Mouse (Mus musculus) embryonic facial prominence, embryonic 15.5 days (tissue): Measurements from ENCODE around the gene Dlgap1. TPM values are rescaled to one million over a fixed set of nuclear protein-coding genes. Genes with fewer than 3 reads are reported as not detected.
A peak's percentile ranks its signal among the peaks of the same experiment; 100 is the strongest.

Experiments used
- ATAC-seq: fragments of 200-750 bp; cut with Nextera tagmentation; 2 replicates; pipeline ENCODE4 v1.8.0; 2017; ENCODE audit warnings: low read depth, moderate TSS enrichment; ENCODE audit not compliant: insufficient number of reproducible peaks, low FRiP score, low TSS enrichment
- H3K27ac ChIP-seq: fragments of 300-500 bp; sonication (generic); replicated peaks from 2 replicates; pipeline ENCODE4 v1.5.1; 2015; ENCODE audit warnings: mild to moderate bottlenecking, inconsistent platforms
- H3K27me3 ChIP-seq: fragments of 300-500 bp; sonication (generic); 2 replicates; pipeline ENCODE4 v1.6.1; 2015; ENCODE audit warnings: inconsistent platforms
- H3K36me3 ChIP-seq: fragments of 300-500 bp; sonication (generic); 2 replicates; pipeline ENCODE4 v1.6.1; 2015; ENCODE audit warnings: mild to moderate bottlenecking, inconsistent platforms
- H3K4me1 ChIP-seq: fragments of 300-500 bp; sonication (generic); 2 replicates; pipeline ENCODE4 v1.6.1; 2015; ENCODE audit warnings: inconsistent platforms
- H3K4me2 ChIP-seq: fragments of 300-500 bp; sonication (generic); replicated peaks from 2 replicates; pipeline ENCODE4 v1.6.1; 2015; ENCODE audit warnings: mild to moderate bottlenecking, inconsistent platforms
- H3K4me3 ChIP-seq: fragments of 300-500 bp; sonication (generic); replicated peaks from 2 replicates; pipeline ENCODE4 v1.5.1; 2015; ENCODE audit warnings: mild to moderate bottlenecking, inconsistent platforms
- H3K9ac ChIP-seq: fragments of 300-500 bp; sonication (generic); 2 replicates; pipeline ENCODE4 v1.6.1; 2015; ENCODE audit warnings: inconsistent platforms
- H3K9me3 ChIP-seq: fragments of 300-500 bp; sonication (generic); replicated peaks from 2 replicates; pipeline ENCODE4 v1.6.1; 2016; ENCODE audit warnings: inconsistent platforms
- WGBS: fragments of 180-500 bp; shearing (Covaris S2); methylation state at CpG from one replicate; pipeline ENCODE4 v1.1.7; 2015; 5-methylcytosine and 5-hydroxymethylcytosine counted together
- polyA plus RNA-seq: library from polyadenylated mRNA; unstranded; fragments of >200 nt; fragmentation: Nextera tagmentation; extraction: Ambion mirVana; gene quantifications from 2 replicates; pipeline ENCODE4 v1.2.1, GENCODE M21; 2015

Dlgap1 gene
- polyA plus RNA-seq, 1 experiment from 2014 or later = 4.9 TPM

GRCm38 (mm10) chr17:70765337-70765736 lies 796.5 kb downstream of the Dlgap1 start:
- no peaks in the 10 kb centered on the region for H3K4me1 ChIP-seq
- no peak overlapping the region for H3K9ac ChIP-seq
- H3K27me3 ChIP-seq = no peaks in the 10 kb centered on the region
- no peaks in the 10 kb centered on the region for H3K9me3 ChIP-seq
- no peak overlapping the region for H3K4me2 ChIP-seq
- no peak overlapping the region for H3K4me3 ChIP-seq
- no peak for ATAC-seq
- 95% methylated on average over 9 of the region's 9 CpGs for WGBS
- H3K36me3 ChIP-seq = no peaks in the 10 kb centered on the region
- H3K27ac ChIP-seq = no peak overlapping the region

- H3K4me3 ChIP-seq = no peak overlapping the region
- no peak overlapping the region for H3K9ac ChIP-seq
- 85% methylated on average over 18 of the region's 18 CpGs for WGBS
- H3K36me3 ChIP-seq = no peaks in the 10 kb centered on the region
- no peak for ATAC-seq
- no peaks in the 10 kb centered on the region for H3K27me3 ChIP-seq
- no peak overlapping the region for H3K4me2 ChIP-seq
- no peaks in the 10 kb centered on the region for H3K4me1 ChIP-seq
- no peak overlapping the region for H3K27ac ChIP-seq
- H3K9me3 ChIP-seq = no peaks in the 10 kb centered on the region
These were observed 797.1 kb downstream of the Dlgap1 start for GRCm38 (mm10) chr17:70765976-70766375.

GRCm38 (mm10) chr17:70772120-70772899 lies 803.4 kb downstream of the Dlgap1 start:
- no peaks in the 10 kb centered on the region for H3K4me1 ChIP-seq
- no peaks in the 10 kb centered on the region for H3K36me3 ChIP-seq
- H3K9me3 ChIP-seq = no peaks in the 10 kb centered on the region
- H3K9ac ChIP-seq = no peak overlapping the region
- no peak overlapping the region for H3K4me3 ChIP-seq
- no peak for ATAC-seq
- no peak overlapping the region for H3K4me2 ChIP-seq
- 13% methylated on average over 10 of the region's 10 CpGs for WGBS
- H3K27ac ChIP-seq = no peak overlapping the region
- H3K27me3 ChIP-seq = no peaks in the 10 kb centered on the region

GRCm38 (mm10) chr17:70779770-70780169 lies 810.9 kb downstream of the Dlgap1 start:
- no peaks in the 10 kb centered on the region for H3K36me3 ChIP-seq
- no peak overlapping the region for H3K27ac ChIP-seq
- ATAC-seq = no peak; the same call in 1 of the 2 replicates
- H3K4me3 ChIP-seq = no peak overlapping the region
- no peak overlapping the region for H3K9ac ChIP-seq
- H3K27me3 ChIP-seq = no peaks in the 10 kb centered on the region
- H3K4me1 ChIP-seq = peaks cover 13% of the 10 kb centered on the region
- 32% methylated on average over 7 of the region's 7 CpGs for WGBS
- H3K9me3 ChIP-seq = no peaks in the 10 kb centered on the region
- H3K4me2 ChIP-seq = no peak overlapping the region

GRCm38 (mm10) chr17:70780726-70781689 lies 812.1 kb downstream of the Dlgap1 start:
- Histone ChIP-seq H3K27ac (peak overlapping the region; percentile 68), H3K9ac (no peak overlapping the region)

GRCm38 (mm10) chr17:70783273-70783672 lies 814.4 kb downstream of the Dlgap1 start:
- H3K4me1 ChIP-seq = peaks cover 13% of the 10 kb centered on the region
- no peak for ATAC-seq
- no peaks in the 10 kb centered on the region for H3K27me3 ChIP-seq
- H3K9ac ChIP-seq = no peak overlapping the region
- H3K4me2 ChIP-seq = no peak overlapping the region
- no peaks in the 10 kb centered on the region for H3K36me3 ChIP-seq
- H3K27ac ChIP-seq = no peak overlapping the region
- H3K4me3 ChIP-seq = no peak overlapping the region
- no peaks in the 10 kb centered on the region for H3K9me3 ChIP-seq
- WGBS = 91% methylated on average over 3 of the region's 3 CpGs

More at GRCm38 (mm10) chr17:70780726-70781689, 812.1 kb downstream of the Dlgap1 start:
- Histone ChIP-seq H3K36me3 (no peaks in the 10 kb centered on the region), H3K4me2 (no peak overlapping the region), H3K4me1 (peaks cover 13% of the 10 kb centered on the region), H3K9me3 (no peaks in the 10 kb centered on the region), H3K27me3 (no peaks in the 10 kb centered on the region), H3K4me3 (no peak overlapping the region)
- peak; percentile 80; the same call in 1 of the 2 replicates for ATAC-seq
- WGBS = 32% methylated on average over 18 of the region's 18 CpGs

- WGBS = 87% methylated on average over 2 of the region's 2 CpGs
These were observed 818.5 kb downstream of the Dlgap1 start for GRCm38 (mm10) chr17:70787366-70787765.

GRCm38 (mm10) chr17:70790801-70791200 lies 821.9 kb downstream of the Dlgap1 start:
- Histone ChIP-seq H3K27me3 (no peaks in the 10 kb centered on the region), H3K9me3 (no peaks in the 10 kb centered on the region), H3K4me2 (no peak overlapping the region), H3K9ac (no peak overlapping the region), H3K36me3 (no peaks in the 10 kb centered on the region), H3K4me1 (peaks cover 6% of the 10 kb centered on the region; the same call in 1 of the 2 replicates), H3K4me3 (no peak overlapping the region), H3K27ac (no peak overlapping the region)
- WGBS = 81% methylated on average over 4 of the region's 4 CpGs
- no peak for ATAC-seq

More at GRCm38 (mm10) chr17:70787366-70787765, 818.5 kb downstream of the Dlgap1 start:
- Histone ChIP-seq H3K36me3 (no peaks in the 10 kb centered on the region), H3K27ac (no peak overlapping the region), H3K9ac (no peak overlapping the region), H3K27me3 (no peaks in the 10 kb centered on the region), H3K4me2 (no peak overlapping the region), H3K4me3 (no peak overlapping the region), H3K9me3 (no peaks in the 10 kb centered on the region), H3K4me1 (no peaks in the 10 kb centered on the region)
- ATAC-seq = no peak

GRCm38 (mm10) chr17:70791596-70792275 lies 822.9 kb downstream of the Dlgap1 start:
- no peak for ATAC-seq
- no peaks in the 10 kb centered on the region for H3K36me3 ChIP-seq
- H3K4me3 ChIP-seq = no peak overlapping the region
- H3K9ac ChIP-seq = no peak overlapping the region
- H3K27ac ChIP-seq = no peak overlapping the region
- no peaks in the 10 kb centered on the region for H3K27me3 ChIP-seq
- H3K9me3 ChIP-seq = no peaks in the 10 kb centered on the region
- peaks cover 6% of the 10 kb centered on the region; the same call in 1 of the 2 replicates for H3K4me1 ChIP-seq
- 56% methylated on average over 9 of the region's 9 CpGs for WGBS
- no peak overlapping the region for H3K4me2 ChIP-seq

GRCm38 (mm10) chr17:70794291-70794690 lies 825.4 kb downstream of the Dlgap1 start:
- no peak overlapping the region for H3K9ac ChIP-seq
- H3K4me1 ChIP-seq = peaks cover 6% of the 10 kb centered on the region; the same call in 1 of the 2 replicates
- no peaks in the 10 kb centered on the region for H3K9me3 ChIP-seq
- H3K4me2 ChIP-seq = peak overlapping the region; percentile 21
- no peaks in the 10 kb centered on the region for H3K27me3 ChIP-seq
- peak overlapping the region; percentile 24 for H3K27ac ChIP-seq
- ATAC-seq = peak; percentile 78
- 12% methylated on average over 7 of the region's 7 CpGs for WGBS
- no peaks in the 10 kb centered on the region for H3K36me3 ChIP-seq
- no peak overlapping the region for H3K4me3 ChIP-seq
